In genomic region chr11:78453675-78454074, GRCm38 (mm10) we compare ENCODE assay signal across 8 mouse cellular contexts. TPM values are rescaled to one million over a fixed set of nuclear protein-coding genes. Genes with fewer than 3 reads are reported as not detected.
DNase-seq lines count a peak whose midpoint lies in the region; ATAC-seq and TF ChIP-seq lines count a peak whose summit lies in the region.

No protein-coding gene starts in this region.

- peaks cover 7% of the 10 kb centered on the region for H3K4me1 ChIP-seq in testis, adult 2 months (ENCODE audit: control insufficient read depth, insufficient read depth, low read length)
- H3K4me1 ChIP-seq in midbrain, postnatal 0 days (ENCODE audit: insufficient read depth, low read length): no peaks in the 10 kb centered on the region

- WGBS in midbrain, postnatal 0 days: 12% methylated on average over 4 of the region's 4 CpGs

- H3K36me3 ChIP-seq in testis, adult 2 months (ENCODE audit: control insufficient read depth, insufficient read depth, low read length): no peaks in the 10 kb centered on the region
- no peaks in the 10 kb centered on the region for H3K36me3 ChIP-seq in midbrain, postnatal 0 days (ENCODE audit: insufficient read depth, low read length)

- no peak overlapping the region for H3K4me2 ChIP-seq in midbrain, postnatal 0 days (ENCODE audit: low read depth, low read length, poor library complexity, severe bottlenecking)

- TF ChIP-seq CTCF in testis, adult 2 months (IDR thresholded peaks at IDR 0.05; ENCODE audit: control insufficient read depth, insufficient read depth, insufficient replicate concordance, low read depth, low read length): peak; percentile 50; the same call in 1 of the 2 replicates
- peak; percentile 94 for TF ChIP-seq CTCF in midbrain, postnatal 0 days (IDR thresholded peaks at IDR 0.05)

- H3K27ac ChIP-seq in testis, adult 2 months (ENCODE audit: control insufficient read depth, insufficient read depth, low read depth, low read length): no peak overlapping the region
- no peak overlapping the region for H3K27ac ChIP-seq in midbrain, postnatal 0 days (ENCODE audit: low read depth, low read length)

- no peak for TF ChIP-seq POLR2A in testis, adult 2 months (IDR thresholded peaks at IDR 0.05; ENCODE audit: control insufficient read depth, low read depth, low read length)

- no peaks in the 10 kb centered on the region for H3K27me3 ChIP-seq in testis, adult 2 months (ENCODE audit: control insufficient read depth, insufficient read depth, low read length)
- no peaks in the 10 kb centered on the region for H3K27me3 ChIP-seq in midbrain, postnatal 0 days (ENCODE audit: insufficient read depth, low read length)

- DNase-seq in frontal cortex, postnatal 25 days (ENCODE audit: low spot score in 2 of 2): peak; percentile 28 to 36
- DNase-seq in testis, postnatal 14 days (ENCODE audit: low spot score): no peak
- peak; percentile 85 to 88 for DNase-seq in cerebellum, postnatal 10 days
- DNase-seq in kidney, postnatal 10 days: peak; percentile 84
- peak; percentile 57 for DNase-seq in midbrain, postnatal 0 days (ENCODE audit: low spot score)
- DNase-seq in thymus, postnatal 25 days: peak; percentile 72

- ATAC-seq in frontal cortex, adult (ENCODE audit: low TSS enrichment): no peak
- no peak for ATAC-seq in midbrain, postnatal 0 days (ENCODE audit: low FRiP score)

- no peaks in the 10 kb centered on the region for H3K9me3 ChIP-seq in midbrain, postnatal 0 days (ENCODE audit: low read length)

- no peak overlapping the region for H3K4me3 ChIP-seq in testis, adult 2 months (ENCODE audit: control insufficient read depth, low read depth, low read length)
- H3K4me3 ChIP-seq in midbrain, postnatal 0 days (ENCODE audit: low read depth, low read length): no peak overlapping the region

- H3K9ac ChIP-seq in midbrain, postnatal 0 days (replicated peaks; ENCODE audit: low read length, poor library complexity, severe bottlenecking): no peak overlapping the region

RNA-seq across cellular contexts. Expression of gene Slc46a1, which starts 11.8 kb away (rescaled TPM):
- polyA plus RNA-seq in testis, adult 2 months (2012; rRNA removed): 7.7 and 7.8 TPM in 2 replicates
- total RNA-seq in midbrain, postnatal 0 days (2014; rRNA removed): 15.0 and 17.5 TPM in 2 replicates
- polyA plus RNA-seq in midbrain, postnatal 0 days (2015; fragmentation: Nextera tagmentation; extraction: Ambion mirVana): 19.1 and 19.6 TPM in 2 replicates

RNA-seq across cellular contexts. Expression of gene Slc13a2, which starts 31.7 kb away (rescaled TPM):
- 2.8 and 3.1 TPM in 2 replicates for polyA plus RNA-seq in testis, adult 2 months (2012; rRNA removed)
- not detected in 2 replicates for total RNA-seq in midbrain, postnatal 0 days (2014; rRNA removed)
- not detected in 2 replicates for polyA plus RNA-seq in midbrain, postnatal 0 days (2015; fragmentation: Nextera tagmentation; extraction: Ambion mirVana)

RNA-seq across cellular contexts. Expression of gene Sarm1, which starts 43.9 kb away (rescaled TPM):
- polyA plus RNA-seq in testis, adult 2 months (2012; rRNA removed): 2.5 TPM in 2 replicates
- total RNA-seq in midbrain, postnatal 0 days (2014; rRNA removed): 63.2 and 66.3 TPM in 2 replicates
- 39.8 and 40.1 TPM in 2 replicates for polyA plus RNA-seq in midbrain, postnatal 0 days (2015; fragmentation: Nextera tagmentation; extraction: Ambion mirVana)

RNA-seq across cellular contexts. Expression of gene Vtn, which starts 45.2 kb away (rescaled TPM):
- polyA plus RNA-seq in testis, adult 2 months (2012; rRNA removed): 0.77 and 0.78 TPM in 2 replicates
- 114 and 120 TPM in 2 replicates for total RNA-seq in midbrain, postnatal 0 days (2014; rRNA removed)
- 139 and 160 TPM in 2 replicates for polyA plus RNA-seq in midbrain, postnatal 0 days (2015; fragmentation: Nextera tagmentation; extraction: Ambion mirVana)

RNA-seq across cellular contexts. Expression of gene Sebox, which starts 49.6 kb away (rescaled TPM):
- polyA plus RNA-seq in testis, adult 2 months (2012; rRNA removed): not detected in 2 replicates
- total RNA-seq in midbrain, postnatal 0 days (2014; rRNA removed): 0.71 TPM in 1 of 2 replicates, not detected in the other
- not detected in 2 replicates for polyA plus RNA-seq in midbrain, postnatal 0 days (2015; fragmentation: Nextera tagmentation; extraction: Ambion mirVana)

Comparison
In these comparisons a context has a peak if more than half of its experiments do, and no peak if none do; other contexts are left out.
1. RNA of gene Sarm1, which starts 43.9 kb away (polyA plus RNA-seq): 39.8 to 40.1 TPM in midbrain, postnatal 0 days; 2.5 TPM in testis, adult 2 months; every median in the first group is over 10 times any median in the second.